Mouse (Mus musculus): ENCODE results near the gene Dhx15. TPM values are rescaled to one million over a fixed set of nuclear protein-coding genes. Genes with fewer than 3 reads are reported as not detected.

Dhx15 gene
- total RNA-seq, 1 experiment = 164 TPM

DNA sequence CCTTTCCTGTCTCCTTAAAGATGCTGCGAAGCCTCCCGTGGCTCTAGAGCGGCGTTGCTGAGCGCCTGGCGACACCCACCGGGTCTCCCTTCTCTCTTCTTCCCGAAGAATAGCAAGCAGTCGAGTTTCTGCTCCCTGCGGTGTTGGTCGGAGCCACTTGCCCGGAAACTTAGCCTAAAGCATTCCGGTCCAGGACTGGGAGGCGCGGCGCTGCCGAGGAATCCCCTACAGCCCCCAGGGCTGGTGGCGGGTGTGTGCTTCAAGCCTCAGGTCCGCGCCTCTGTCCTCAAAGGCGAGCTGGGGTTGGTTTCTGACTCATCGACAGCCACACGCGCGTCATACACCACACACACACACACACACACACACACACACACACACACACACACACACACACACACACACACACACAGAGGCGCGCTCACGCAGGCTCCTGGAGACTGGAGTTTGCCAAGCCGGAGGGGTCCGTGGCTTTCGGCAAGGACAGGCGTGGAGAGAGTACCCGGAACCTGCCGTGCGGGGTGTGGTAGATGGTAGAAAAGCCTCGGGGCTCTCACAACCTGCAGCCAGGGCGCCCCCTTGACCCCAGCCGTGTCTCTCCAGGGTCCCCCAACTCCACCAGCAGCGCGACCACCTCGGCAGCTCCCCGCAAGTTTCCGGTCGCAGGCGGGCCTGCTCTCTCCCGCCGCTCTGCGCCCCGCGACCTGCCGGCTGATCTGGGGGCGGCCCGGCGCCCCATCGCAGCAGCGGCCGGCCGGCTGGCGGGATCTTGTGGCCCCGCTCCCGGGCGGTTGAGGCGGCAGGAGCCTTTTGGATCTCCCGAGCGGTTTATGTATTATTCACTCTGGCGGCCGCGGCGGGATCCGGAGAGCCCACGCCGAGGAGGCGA is 77.1 kb downstream of the Dhx15 start:
- no peaks in the 10 kb centered on the region for H3K9me3 ChIP-seq (ENCODE audit: control insufficient read depth, insufficient read depth, low read depth, low read length)
- no peaks in the 10 kb centered on the region for H3K36me3 ChIP-seq (ENCODE audit: control insufficient read depth, insufficient read depth, low read length, poor library complexity, severe bottlenecking)
- DNase-seq (ENCODE audit: low read depth, low spot score) = peak; percentile 35
- H3K9ac ChIP-seq (ENCODE audit: insufficient read depth, low read depth, low read length, poor library complexity, severe bottlenecking) = peak overlapping the region; percentile 58; the same call in 1 of the 2 replicates
- peaks cover 0 to 7% of the 10 kb centered on the region in 2 experiments; a peak in 2 of 4 replicates for H3K4me1 ChIP-seq (ENCODE audit: control insufficient read depth in 2 of 2, insufficient read depth in 2 of 2, low read length in 2 of 2, poor library complexity in 1 of 2)
- TF ChIP-seq ZNF384 (IDR thresholded peaks at IDR 0.05; ENCODE audit: low read depth, low read length) = no peak
- in situ Hi-C loops (cut with MboI; ENCODE audit: low sequenced_read_pairs in 2 of 2, unreplicated experiment in 2 of 2) = no loop called here
- H3K27ac ChIP-seq (ENCODE audit: insufficient read depth, low read depth, low read length, poor library complexity, severe bottlenecking) = no peak overlapping the region
- H3K4me3 ChIP-seq (ENCODE audit: insufficient read depth in 1 of 2, low read depth in 1 of 2, low read length in 2 of 2, poor library complexity in 1 of 2, severe bottlenecking in 1 of 2) = peak overlapping the region; percentile 81

DNA sequence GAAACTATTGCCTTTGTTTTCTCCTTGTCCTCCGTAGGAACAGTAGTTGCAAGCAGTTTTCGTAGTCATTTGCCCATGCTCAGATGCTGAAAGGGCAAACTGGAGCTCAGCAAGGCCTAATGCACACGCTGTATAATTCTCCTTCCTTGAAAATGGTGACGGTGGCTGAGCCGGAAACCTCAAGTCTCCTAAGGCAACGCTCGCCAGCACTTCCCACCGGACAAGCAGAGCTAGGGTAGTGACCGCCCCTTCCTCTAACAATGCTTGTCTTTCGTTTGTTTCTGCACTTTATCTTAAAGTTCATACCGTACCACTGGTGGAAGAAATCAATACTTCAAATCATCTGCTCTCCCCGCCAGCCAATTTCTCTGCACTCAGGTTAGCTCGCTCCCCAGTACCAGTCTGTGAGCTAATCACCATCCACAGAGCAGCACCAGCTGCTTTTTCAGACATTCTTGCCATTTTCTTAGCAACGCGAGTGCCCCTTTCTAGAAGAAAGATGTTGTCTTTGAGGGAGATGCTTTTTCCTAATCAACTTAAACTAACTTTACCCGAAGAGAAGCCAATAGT is 78.0 kb downstream of the Dhx15 start:
- no peak for DNase-seq (ENCODE audit: low read depth, low spot score)
- TF ChIP-seq HCFC1 (IDR thresholded peaks at IDR 0.05; ENCODE audit: borderline replicate concordance, insufficient read depth, low read length) (no peak), ZNF384 (IDR thresholded peaks at IDR 0.05; ENCODE audit: low read depth, low read length) (no peak), MAFK (IDR thresholded peaks at IDR 0.05; ENCODE audit: insufficient read depth, low read depth, low read length) (no peak), CHD2 (IDR thresholded peaks at IDR 0.05; ENCODE audit: low read depth, low read length) (no peak), ZC3H11A (IDR thresholded peaks at IDR 0.05; ENCODE audit: borderline replicate concordance, low read depth, low read length) (no peak)
- no peak overlapping the region for H3K9ac ChIP-seq (ENCODE audit: insufficient read depth, low read depth, low read length, poor library complexity, severe bottlenecking)
- H3K4me1 ChIP-seq (ENCODE audit: control insufficient read depth in 2 of 2, insufficient read depth in 2 of 2, low read length in 2 of 2, poor library complexity in 1 of 2) = peaks cover 0 to 7% of the 10 kb centered on the region in 2 experiments; a peak in 2 of 4 replicates
- no peaks in the 10 kb centered on the region for H3K36me3 ChIP-seq (ENCODE audit: control insufficient read depth, insufficient read depth, low read length, poor library complexity, severe bottlenecking)
- no peaks in the 10 kb centered on the region for H3K9me3 ChIP-seq (ENCODE audit: control insufficient read depth, insufficient read depth, low read depth, low read length)
- H3K27ac ChIP-seq (ENCODE audit: insufficient read depth, low read depth, low read length, poor library complexity, severe bottlenecking) = no peak overlapping the region
- H3K4me3 ChIP-seq (ENCODE audit: insufficient read depth in 1 of 2, low read depth in 1 of 2, low read length in 2 of 2, poor library complexity in 1 of 2, severe bottlenecking in 1 of 2) = peak overlapping the region in 1 of 2 experiments; percentile 81; a peak in 2 of 4 replicates
- in situ Hi-C loops (cut with MboI; ENCODE audit: low sequenced_read_pairs in 2 of 2, unreplicated experiment in 2 of 2) = no loop called here

DNA sequence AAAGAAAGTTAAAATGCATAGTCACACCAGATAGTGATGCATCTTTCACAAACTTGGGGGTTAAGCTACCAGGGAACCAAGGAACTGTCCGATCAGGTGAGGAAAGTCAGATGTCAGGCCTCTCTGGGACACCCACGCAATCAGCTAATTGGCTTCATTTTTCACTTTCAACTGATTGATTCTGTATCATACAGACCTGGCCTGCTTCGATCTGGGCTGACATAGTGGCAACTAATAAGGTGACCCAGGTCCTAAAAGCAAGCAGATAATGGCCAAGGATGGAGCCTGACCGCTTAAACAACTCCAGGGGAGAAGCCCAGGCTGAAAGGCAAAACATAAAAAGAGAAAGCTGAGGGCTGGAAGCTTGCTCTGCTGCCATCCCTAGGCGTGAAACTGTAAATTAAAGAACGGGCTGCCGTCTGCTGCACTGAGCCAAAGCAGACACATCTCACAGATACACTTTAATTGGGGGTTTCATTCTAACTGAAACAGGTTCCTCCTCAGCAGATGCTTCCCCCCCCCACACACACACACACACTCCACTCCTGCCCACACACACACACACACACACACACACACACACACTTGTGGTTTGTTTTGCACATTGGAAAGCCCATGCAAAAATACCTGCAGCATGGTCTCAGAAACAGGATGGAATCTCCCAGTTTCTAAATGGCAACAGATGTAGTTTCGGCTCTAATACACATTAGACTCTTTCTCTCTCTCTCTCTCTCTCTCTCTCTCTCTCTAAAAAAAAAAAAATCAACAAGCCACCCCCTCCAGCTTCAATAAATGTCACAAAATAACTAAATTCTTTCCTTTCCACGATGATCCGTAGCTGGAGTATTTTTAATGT is 79.3 kb downstream of the Dhx15 start:
- no peak overlapping the region for H3K9ac ChIP-seq (ENCODE audit: insufficient read depth, low read depth, low read length, poor library complexity, severe bottlenecking)
- in situ Hi-C loops (cut with MboI; ENCODE audit: low sequenced_read_pairs in 2 of 2, unreplicated experiment in 2 of 2) = no loop called here
- no peaks in the 10 kb centered on the region for H3K36me3 ChIP-seq (ENCODE audit: control insufficient read depth, insufficient read depth, low read length, poor library complexity, severe bottlenecking)
- H3K4me1 ChIP-seq (ENCODE audit: control insufficient read depth in 2 of 2, insufficient read depth in 2 of 2, low read length in 2 of 2, poor library complexity in 1 of 2) = peaks cover 0 to 4% of the 10 kb centered on the region in 2 experiments; a peak in 2 of 4 replicates
- H3K27ac ChIP-seq (ENCODE audit: insufficient read depth, low read depth, low read length, poor library complexity, severe bottlenecking) = no peak overlapping the region
- H3K9me3 ChIP-seq (ENCODE audit: control insufficient read depth, insufficient read depth, low read depth, low read length) = no peaks in the 10 kb centered on the region
- TF ChIP-seq CHD2 (IDR thresholded peaks at IDR 0.05; ENCODE audit: low read depth, low read length) = no peak
- TF ChIP-seq MAFK (IDR thresholded peaks at IDR 0.05; ENCODE audit: insufficient read depth, low read depth, low read length) = no peak
- no peak for TF ChIP-seq ZNF384 (IDR thresholded peaks at IDR 0.05; ENCODE audit: low read depth, low read length)
- TF ChIP-seq HCFC1 (IDR thresholded peaks at IDR 0.05; ENCODE audit: borderline replicate concordance, insufficient read depth, low read length) = no peak
- no peak for TF ChIP-seq ZC3H11A (IDR thresholded peaks at IDR 0.05; ENCODE audit: borderline replicate concordance, low read depth, low read length)
- H3K4me3 ChIP-seq (ENCODE audit: insufficient read depth in 1 of 2, low read depth in 1 of 2, low read length in 2 of 2, poor library complexity in 1 of 2, severe bottlenecking in 1 of 2) = no peak overlapping the region
- no peak for DNase-seq (ENCODE audit: low read depth, low spot score)

Other genes with a start within 250 kb of the Dhx15 start
- not detected in 2 replicates for gene Sod3, start 173.3 kb upstream of the Dhx15 start, total RNA-seq (2012; rRNA removed)